Mouse (Mus musculus) thymus, adult 2 months (tissue): Measurements from ENCODE around the gene Dnah17.

Source experiments
- CTCF ChIP-seq: fragments of 200-500 bp; IDR thresholded peaks from 2 replicates; pipeline ENCODE4 v1.5.1; 2012; ENCODE audit warnings: mild to moderate bottlenecking, control low read depth, low read length, moderate library complexity, borderline replicate concordance; ENCODE audit not compliant: control insufficient read depth, poor library complexity, insufficient read depth; ENCODE audit errors: extremely low read depth
- POLR2A ChIP-seq: fragments of 200-500 bp; IDR thresholded peaks from 2 replicates; pipeline ENCODE4 v1.6.1; 2012; ENCODE audit warnings: mild to moderate bottlenecking, low read length, control low read depth, moderate library complexity; ENCODE audit not compliant: control insufficient read depth, poor library complexity, insufficient read depth; ENCODE audit errors: extremely low read depth

DNA sequence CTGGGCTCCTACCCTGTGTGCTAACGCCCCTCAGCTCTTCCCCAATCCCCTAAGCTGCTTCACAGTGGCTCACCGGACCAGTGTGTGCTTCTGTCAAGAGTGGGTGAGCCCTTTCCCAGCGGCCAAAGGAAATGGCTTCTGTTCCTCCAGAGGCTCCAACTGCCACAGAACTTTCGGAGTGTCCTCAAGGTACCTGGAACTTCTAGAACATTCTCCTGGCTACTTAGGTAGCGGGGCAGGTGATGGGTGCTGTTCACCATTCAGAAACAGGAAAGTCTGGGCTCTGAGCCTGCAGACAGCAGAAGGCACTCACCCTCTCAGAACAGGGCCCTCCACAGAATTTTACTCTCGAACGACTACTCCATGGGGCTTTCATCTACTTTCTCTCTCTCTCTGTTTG, at the start of gene Dnah17:
- TF ChIP-seq CTCF: no peak
- TF ChIP-seq POLR2A: no peak
